Mouse (Mus musculus) limb, embryonic 14.5 days (tissue): ENCODE results near the gene Cobll1. TPM values are rescaled to one million over a fixed set of nuclear protein-coding genes. Genes with fewer than 3 reads are reported as not detected.

Experiments
- ATAC-seq: fragments of 200-750 bp; cut with Nextera tagmentation; 2 replicates; pipeline ENCODE4 v1.8.0; 2017; ENCODE audit warnings: low read depth, moderate number of reproducible peaks, moderate TSS enrichment; ENCODE audit not compliant: low FRiP score
- DNase-seq: peaks from one replicate; pipeline ENCODE4 v3.0.0-alpha.2; 2015; ENCODE audit warnings: low spot score
- H3K27ac ChIP-seq: fragments of 300-500 bp; sonication (generic); replicated peaks from 2 replicates; pipeline ENCODE4 v1.5.1; 2014; ENCODE audit warnings: low read depth, mild to moderate bottlenecking, low read length, moderate library complexity, mixed read lengths
- H3K27me3 ChIP-seq: fragments of 300-500 bp; sonication (generic); 2 replicates; pipeline ENCODE4 v1.6.1; 2014; ENCODE audit warnings: low read length, mixed read lengths; ENCODE audit not compliant: control insufficient read depth, insufficient read depth
- H3K36me3 ChIP-seq: fragments of 300-500 bp; sonication (generic); 2 replicates; pipeline ENCODE4 v1.6.1; 2014; ENCODE audit warnings: mild to moderate bottlenecking, low read length, moderate library complexity, mixed read lengths; ENCODE audit not compliant: control insufficient read depth, insufficient read depth
- H3K4me1 ChIP-seq: fragments of 300-500 bp; sonication (generic); 2 replicates; pipeline ENCODE4 v1.6.1; 2014; ENCODE audit warnings: antibody characterized with exemption, low read length, mixed read lengths; ENCODE audit not compliant: control insufficient read depth, insufficient read depth
- H3K4me2 ChIP-seq: fragments of 300-500 bp; sonication (generic); replicated peaks from 2 replicates; pipeline ENCODE4 v1.6.1; 2014; ENCODE audit warnings: low read depth, mild to moderate bottlenecking, low read length, moderate library complexity; ENCODE audit not compliant: severe bottlenecking
- H3K4me3 ChIP-seq: fragments of 300-500 bp; sonication (generic); replicated peaks from 2 replicates; pipeline ENCODE4 v1.5.1; 2014; ENCODE audit warnings: low read length
- H3K9ac ChIP-seq: fragments of 300-500 bp; sonication (generic); 2 replicates; pipeline ENCODE4 v1.6.1; 2014; ENCODE audit warnings: mild to moderate bottlenecking, low read depth, low read length, moderate library complexity; ENCODE audit not compliant: severe bottlenecking
- H3K9me3 ChIP-seq: fragments of 300-500 bp; sonication (generic); 2 replicates; pipeline ENCODE4 v1.6.1; 2016; ENCODE audit warnings: low read length; ENCODE audit not compliant: control insufficient read depth
- POLR2A ChIP-seq: fragments of 200-500 bp; IDR thresholded peaks from 2 replicates; pipeline ENCODE4 v1.8.0; 2012; ENCODE audit warnings: inconsistent platforms, mild to moderate bottlenecking, moderate library complexity, borderline replicate concordance; ENCODE audit not compliant: insufficient read depth, insufficient read length; ENCODE audit errors: extremely low read depth
- WGBS: fragments of 180-500 bp; shearing (Covaris S2); extraction: QIAGEN DNeasy Blood & Tissue Kit; methylation state at CpG from one replicate; pipeline ENCODE4 v1.1.7; 2014; 5-methylcytosine and 5-hydroxymethylcytosine counted together
- polyA plus RNA-seq, 2 experiments: library from polyadenylated mRNA; depleted of rRNA in 1 of 2; stranded (reverse) in 1 of 2; unstranded in 1 of 2; fragments of >200 nt; fragmentation: Nextera tagmentation in 1 of 2; extraction: Ambion mirVana in 1 of 2; gene quantifications; 2 replicates each; pipeline versions ENCODE4 v1.2.1 to v1.2.3; 2012 to 2014

Cobll1 gene
- polyA plus RNA-seq, 2 experiments: 3.1 to 5.1 TPM

- Histone ChIP-seq H3K9me3 (no peaks in the 10 kb centered on the region), H3K36me3 (no peaks in the 10 kb centered on the region), H3K4me3 (no peak overlapping the region), H3K27me3 (no peaks in the 10 kb centered on the region), H3K4me1 (0 out of 2 replicates have a peak, but pooled peaks cover 5% of the 10 kb centered on the region), H3K4me2 (no peak overlapping the region), H3K9ac (no peak overlapping the region), H3K27ac (no peak overlapping the region)
- DNase-seq: peak; percentile 62
- ATAC-seq: peak; percentile 84; the same call in 1 of the 2 replicates
- WGBS: 47% methylated on average over 8 of the region's 8 CpGs
- TF ChIP-seq POLR2A: no peak
Measured at GRCm38 (mm10) chr2:65119667-65120066, 119.5 kb downstream of the Cobll1 start.

- no peak overlapping the region for H3K4me3 ChIP-seq
- H3K4me1 ChIP-seq: 0 out of 2 replicates have a peak, but pooled peaks cover 5% of the 10 kb centered on the region
- no peaks in the 10 kb centered on the region for H3K36me3 ChIP-seq
- TF ChIP-seq POLR2A: no peak
- H3K4me2 ChIP-seq: no peak overlapping the region
- H3K9me3 ChIP-seq: no peaks in the 10 kb centered on the region
- H3K27ac ChIP-seq: no peak overlapping the region
- DNase-seq (no peak), ATAC-seq (no peak)
- 81% methylated on average over 2 of the region's 2 CpGs for WGBS
- H3K27me3 ChIP-seq: no peaks in the 10 kb centered on the region
- no peak overlapping the region for H3K9ac ChIP-seq
Measured at GRCm38 (mm10) chr2:65119076-65119475, 120.1 kb downstream of the Cobll1 start.

DNA sequence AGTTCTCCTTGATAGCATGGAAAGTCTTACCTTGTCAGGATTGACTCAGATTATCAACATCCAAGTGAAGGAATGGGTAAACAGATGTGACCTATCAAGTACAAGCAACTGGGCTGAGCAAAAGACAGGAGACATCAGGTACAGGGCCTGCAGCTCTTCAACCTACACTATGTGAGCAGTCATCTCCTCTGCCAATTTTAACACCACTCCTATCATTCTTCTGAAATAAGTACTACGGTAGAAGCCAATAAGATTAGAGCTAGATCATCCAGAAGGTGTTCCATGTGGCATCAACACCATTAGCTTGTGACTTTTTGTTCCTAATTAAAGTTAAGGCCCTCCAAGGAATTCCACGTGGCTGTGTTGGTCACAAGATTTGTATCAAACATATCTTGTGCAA, 121.3 kb downstream of the Cobll1 start:
- Histone ChIP-seq H3K36me3 (no peaks in the 10 kb centered on the region), H3K4me1 (0 out of 2 replicates have a peak, but pooled peaks cover 5% of the 10 kb centered on the region), H3K4me2 (no peak overlapping the region), H3K9me3 (no peaks in the 10 kb centered on the region), H3K9ac (no peak overlapping the region), H3K4me3 (no peak overlapping the region), H3K27ac (no peak overlapping the region), H3K27me3 (no peaks in the 10 kb centered on the region)
- WGBS: 84% methylated on average over 2 of the region's 2 CpGs
- ATAC-seq (no peak), DNase-seq (no peak)
- no peak for TF ChIP-seq POLR2A

DNA sequence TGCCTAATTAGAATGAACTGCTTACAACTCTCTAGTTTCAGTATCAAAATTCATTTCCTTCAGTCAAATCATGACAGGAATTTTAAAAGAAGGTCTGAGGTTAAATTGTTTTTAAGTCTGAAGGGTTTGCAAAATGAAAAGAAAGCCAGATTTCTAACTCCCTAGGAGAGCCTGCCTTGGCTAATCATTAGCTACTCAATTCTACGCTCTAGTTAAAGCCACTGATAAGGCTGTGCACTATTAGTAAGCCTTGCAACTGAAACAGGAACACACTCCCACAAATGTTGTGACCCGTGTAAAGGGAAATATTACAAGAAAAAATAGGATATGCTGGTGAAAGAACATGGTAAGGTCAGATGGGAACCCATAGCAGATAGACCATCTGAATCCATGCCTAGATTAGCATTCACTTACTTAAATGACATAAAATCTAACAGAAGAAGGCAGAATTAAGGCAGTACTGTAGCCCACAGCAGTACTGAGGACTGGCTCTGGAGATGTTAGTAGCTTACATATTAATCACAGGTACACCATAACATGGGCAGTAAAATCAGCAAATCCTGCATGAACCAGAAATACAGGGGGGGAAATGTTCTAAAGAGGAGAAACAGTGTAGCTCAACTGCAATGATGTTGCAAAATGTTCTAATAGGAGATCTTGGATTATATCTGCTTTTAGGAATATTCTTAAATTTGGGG, 122.6 kb downstream of the Cobll1 start:
- DNase-seq: no peak
- H3K36me3 ChIP-seq: no peaks in the 10 kb centered on the region
- no peak overlapping the region for H3K4me2 ChIP-seq
- no peaks in the 10 kb centered on the region for H3K27me3 ChIP-seq
- TF ChIP-seq POLR2A: no peak
- H3K9ac ChIP-seq: no peak overlapping the region
- no peak for ATAC-seq
- WGBS: 72% methylated on average over 2 of the region's 2 CpGs
- H3K27ac ChIP-seq: no peak overlapping the region
- H3K4me1 ChIP-seq: 0 out of 2 replicates have a peak, but pooled peaks cover 5% of the 10 kb centered on the region
- no peak overlapping the region for H3K4me3 ChIP-seq
- no peaks in the 10 kb centered on the region for H3K9me3 ChIP-seq

GRCm38 (mm10) chr2:65113191-65113590, 126.0 kb downstream of the Cobll1 start:
- Histone ChIP-seq H3K27me3 (no peaks in the 10 kb centered on the region), H3K9me3 (no peaks in the 10 kb centered on the region), H3K9ac (no peak overlapping the region), H3K36me3 (no peaks in the 10 kb centered on the region), H3K4me3 (no peak overlapping the region), H3K4me1 (no peaks in the 10 kb centered on the region), H3K27ac (no peak overlapping the region), H3K4me2 (no peak overlapping the region)
- no peak for DNase-seq
- TF ChIP-seq POLR2A: no peak
- WGBS: 77% methylated on average over 4 of the region's 4 CpGs
- ATAC-seq: no peak
